Mouse (Mus musculus) G1E (cell line): ENCODE results near the gene Gm21958.

Experiments used
- CTCF ChIP-seq: IDR thresholded peaks from 2 replicates; pipeline ENCODE4 v1.5.1; 2012; ENCODE audit warnings: low read depth, low read length, inconsistent platforms, mixed read lengths
- GATA1 ChIP-seq: IDR thresholded peaks from 2 replicates; pipeline ENCODE4 v1.6.1; 2012; ENCODE audit warnings: borderline replicate concordance, low read length, inconsistent platforms, mixed read lengths
- TAL1 ChIP-seq: conservative IDR thresholded peaks from 2 replicates; pipeline ENCODE4 v1.6.1; 2012; ENCODE audit warnings: low read depth, low read length, inconsistent platforms, mixed read lengths

DNA sequence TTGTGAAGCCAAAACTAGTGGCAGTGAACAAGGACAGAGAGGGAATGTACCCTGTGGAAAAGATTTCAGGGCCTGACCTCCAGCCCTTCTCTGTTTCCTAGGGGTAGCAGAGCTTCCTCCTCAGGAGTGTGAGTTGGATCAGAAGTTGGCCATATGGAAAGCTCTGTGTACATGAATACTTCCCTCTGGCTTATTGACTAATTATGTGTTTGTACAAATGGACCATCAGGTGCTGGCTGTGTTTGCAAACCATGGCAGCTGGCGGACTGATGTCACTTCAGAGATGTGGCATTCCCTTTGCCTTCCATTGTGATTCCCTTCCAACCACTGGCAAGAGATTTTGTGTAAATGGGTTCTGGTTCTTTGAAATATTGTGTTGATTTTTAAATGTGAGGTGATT is 47.1 kb upstream of the Gm21958 start:
- TF ChIP-seq CTCF (no peak), TAL1 (no peak), GATA1 (no peak)
